Mouse (Mus musculus): Measurements from ENCODE around the gene Usp8. TPM values are rescaled to one million over a fixed set of nuclear protein-coding genes. Genes with fewer than 3 reads are reported as not detected.

Gene Usp8
- total RNA-seq, 2 experiments from 2014 or later, result 37.5 to 49.3 TPM

DNA sequence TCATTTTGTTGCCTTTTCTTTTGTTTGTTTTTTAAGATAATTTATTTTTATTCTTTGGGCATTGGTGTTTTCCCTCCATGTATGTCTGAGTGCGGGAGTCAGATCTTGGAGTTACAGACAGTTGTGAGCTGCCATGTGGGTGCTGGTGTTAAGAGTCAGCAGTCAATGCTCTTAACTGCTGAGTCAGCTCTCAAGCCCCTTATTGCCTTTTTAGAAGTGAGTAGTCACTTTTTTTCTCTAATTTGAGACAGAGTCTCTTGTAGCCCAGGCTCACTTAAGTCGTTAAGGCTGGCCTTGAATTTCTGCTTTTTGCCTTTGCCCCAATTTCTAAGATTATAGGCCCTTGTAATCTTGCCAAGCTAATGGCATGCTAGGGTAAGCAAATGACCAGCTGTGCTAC is 23.4 kb downstream of the Usp8 start:
- ATAC-seq (replicated peaks; ENCODE audit: low FRiP score, low TSS enrichment, poor library complexity, severe bottlenecking), result no peak

DNA sequence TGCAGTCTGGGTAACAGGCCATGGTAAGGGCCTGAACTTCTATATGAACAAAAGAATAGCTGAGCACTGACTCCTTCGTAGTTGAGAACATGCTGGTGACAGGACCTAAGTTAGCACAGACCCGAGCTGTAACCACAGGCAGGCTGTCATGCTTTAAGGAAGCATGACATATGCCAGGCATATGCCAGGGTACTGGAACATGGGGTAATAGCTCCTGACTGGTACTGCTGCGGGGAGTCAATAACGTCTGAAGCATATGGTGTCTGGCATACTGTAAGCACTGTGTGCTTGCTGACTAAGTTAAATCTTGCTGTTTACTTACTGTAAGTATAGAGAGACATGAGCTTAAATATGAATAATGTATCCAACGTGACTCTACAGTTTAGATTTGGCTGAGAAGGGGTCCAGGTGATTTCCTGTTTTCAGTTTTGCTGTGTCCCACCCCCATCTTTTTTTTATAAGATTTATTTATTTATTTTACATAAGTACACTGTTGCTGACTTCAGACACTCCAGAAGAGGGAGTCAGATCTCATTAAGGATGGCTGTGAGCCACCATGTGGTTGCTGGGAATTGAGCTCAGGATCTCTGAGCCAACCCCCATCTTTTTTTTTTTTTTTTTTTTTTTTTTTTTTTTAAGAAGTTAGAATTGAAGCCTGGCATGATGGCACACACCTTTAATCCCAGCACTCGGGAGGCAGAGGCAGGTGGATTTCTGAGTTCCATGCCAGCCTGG is 28.4 kb downstream of the Usp8 start:
- no peak for ATAC-seq (replicated peaks; ENCODE audit: low FRiP score, low TSS enrichment, poor library complexity, severe bottlenecking)

DNA sequence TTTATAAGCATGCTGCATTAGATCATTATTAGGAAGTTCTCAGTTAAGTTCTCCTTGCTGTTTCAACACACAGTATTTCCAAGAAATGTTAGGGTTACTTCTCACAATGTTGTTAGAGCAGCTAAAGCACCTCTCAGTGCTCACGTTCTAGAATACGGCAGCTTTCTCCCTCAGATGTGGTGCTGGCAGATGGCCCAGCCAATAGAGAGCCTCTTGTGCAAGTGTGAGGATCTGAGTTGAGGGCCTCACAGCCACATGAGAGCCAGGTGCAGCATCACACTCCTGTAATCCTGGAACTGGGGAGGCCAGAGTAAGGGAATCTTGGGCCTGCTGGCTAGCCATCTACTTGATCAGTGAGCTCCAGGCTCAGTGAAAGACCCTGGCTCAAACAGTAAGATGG is 33.2 kb downstream of the Usp8 start:
- ATAC-seq (replicated peaks; ENCODE audit: low FRiP score, low TSS enrichment, poor library complexity, severe bottlenecking), result no peak

DNA sequence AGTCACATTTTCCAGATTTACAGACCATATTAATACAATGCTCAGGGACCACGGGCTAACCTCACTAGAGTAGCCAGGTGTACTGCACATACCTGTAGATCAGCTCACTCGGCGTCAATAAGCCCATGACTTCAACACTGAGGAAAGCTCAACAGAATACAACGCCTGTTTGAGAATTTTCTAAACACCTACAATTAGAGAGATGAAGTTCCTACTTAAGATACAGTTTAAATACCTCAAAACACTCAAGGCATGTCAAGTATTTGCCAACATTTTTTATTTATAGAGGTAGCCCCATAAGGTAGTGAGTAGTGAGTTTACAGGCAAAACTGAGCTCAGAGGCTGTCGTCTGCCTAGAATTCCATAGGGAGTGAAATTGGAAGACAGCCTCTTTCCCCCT is 36.3 kb downstream of the Usp8 start:
- no peak for ATAC-seq (replicated peaks; ENCODE audit: low FRiP score, low TSS enrichment, poor library complexity, severe bottlenecking)

DNA sequence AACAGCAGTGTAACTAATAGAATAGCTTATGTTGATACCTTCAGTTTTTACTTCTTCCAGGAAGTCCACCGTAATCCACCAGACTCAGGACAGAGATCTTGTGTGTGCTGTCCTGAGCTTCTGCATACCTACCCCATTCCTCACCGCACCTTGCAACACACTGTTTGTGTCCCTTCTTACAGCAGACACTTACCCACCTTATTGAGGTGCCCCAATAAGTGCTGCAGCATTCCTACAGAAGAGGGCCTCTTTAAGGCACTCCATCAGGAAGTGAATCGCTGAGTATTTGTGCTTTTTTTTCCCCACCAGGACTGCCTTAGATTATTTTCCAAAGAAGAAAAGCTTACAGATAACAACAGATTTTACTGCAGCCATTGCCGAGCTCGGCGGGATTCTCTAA is 48.5 kb downstream of the Usp8 start:
- no peak for ATAC-seq (replicated peaks; ENCODE audit: low FRiP score, low TSS enrichment, poor library complexity, severe bottlenecking)

DNA sequence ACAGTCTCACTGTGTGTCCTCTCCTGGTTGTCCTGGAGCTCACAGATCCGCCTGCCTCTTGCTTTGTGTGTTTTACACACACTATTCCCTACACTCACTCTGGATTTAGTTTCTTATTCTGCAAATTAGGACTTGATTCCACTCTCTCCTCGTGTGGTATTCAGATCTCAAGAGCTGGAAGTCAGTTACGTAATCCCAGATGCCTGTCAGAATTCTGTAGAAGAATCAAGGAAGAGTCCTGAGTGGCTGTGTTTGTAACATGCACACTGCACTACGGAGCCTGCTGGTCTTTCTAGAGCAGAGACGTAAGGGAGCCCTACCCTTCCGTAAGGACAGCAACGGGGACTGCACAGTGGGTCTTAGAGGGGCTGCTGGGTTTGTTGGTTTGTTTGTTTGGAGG is 52.2 kb downstream of the Usp8 start:
- ATAC-seq (replicated peaks; ENCODE audit: low FRiP score, low TSS enrichment, poor library complexity, severe bottlenecking), result no peak

DNA sequence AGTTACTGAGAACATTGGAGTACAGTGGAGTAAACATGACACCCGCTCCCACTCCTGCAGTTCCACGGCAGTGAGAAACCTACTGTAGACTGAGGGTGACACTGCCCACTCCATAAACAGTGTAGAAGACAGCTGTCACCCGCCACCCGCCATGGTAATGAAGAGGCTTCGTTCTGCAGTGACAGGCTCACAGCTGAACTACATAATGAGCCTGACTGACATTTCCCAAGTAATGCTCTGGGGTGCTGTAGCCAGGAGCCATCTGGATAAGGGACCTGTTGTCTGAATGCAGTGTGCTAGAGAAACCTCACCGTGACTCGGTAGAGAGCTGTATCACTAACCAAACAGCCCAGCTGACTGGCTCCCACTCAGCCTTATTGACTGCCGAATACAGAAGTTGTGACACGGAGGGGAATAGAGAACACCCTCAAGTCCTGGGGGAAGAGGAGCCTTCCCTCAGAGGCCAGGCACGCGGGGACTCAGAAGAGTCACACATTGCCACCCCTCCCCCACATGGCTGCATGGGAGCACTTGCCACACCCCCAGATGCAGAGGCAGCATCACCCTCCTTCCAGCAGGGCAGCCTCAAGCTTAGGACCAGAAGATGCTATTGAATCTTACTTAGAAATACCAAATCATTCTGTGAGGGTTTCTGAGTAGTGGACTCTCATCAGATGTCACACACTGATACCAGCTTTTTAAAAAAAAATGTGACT is 58.9 kb downstream of the Usp8 start:
- peak; percentile 17; the same call in 1 of the 2 replicates for ATAC-seq (replicated peaks; ENCODE audit: low FRiP score, low TSS enrichment, poor library complexity, severe bottlenecking)

DNA sequence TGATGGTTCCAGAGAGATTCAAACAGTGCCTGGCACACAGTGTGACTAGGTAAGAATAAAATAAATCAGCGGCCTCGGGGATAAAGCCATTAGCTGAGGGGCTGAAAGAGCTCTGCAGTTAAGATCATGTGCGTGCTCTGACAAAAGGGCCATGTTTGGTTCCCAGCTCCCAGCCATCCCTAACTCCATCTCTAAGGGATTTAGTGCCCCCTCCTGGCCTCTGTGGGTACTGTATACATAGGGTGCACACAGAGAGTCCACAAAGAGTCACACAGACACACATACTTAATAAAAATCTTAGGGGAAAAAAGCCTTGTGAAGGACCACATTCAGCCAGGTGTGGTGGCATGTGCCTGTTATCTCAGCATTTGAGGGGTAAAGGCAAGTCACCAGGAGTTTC is 60.5 kb downstream of the Usp8 start:
- ATAC-seq (replicated peaks; ENCODE audit: low FRiP score, low TSS enrichment, poor library complexity, severe bottlenecking), result no peak

DNA sequence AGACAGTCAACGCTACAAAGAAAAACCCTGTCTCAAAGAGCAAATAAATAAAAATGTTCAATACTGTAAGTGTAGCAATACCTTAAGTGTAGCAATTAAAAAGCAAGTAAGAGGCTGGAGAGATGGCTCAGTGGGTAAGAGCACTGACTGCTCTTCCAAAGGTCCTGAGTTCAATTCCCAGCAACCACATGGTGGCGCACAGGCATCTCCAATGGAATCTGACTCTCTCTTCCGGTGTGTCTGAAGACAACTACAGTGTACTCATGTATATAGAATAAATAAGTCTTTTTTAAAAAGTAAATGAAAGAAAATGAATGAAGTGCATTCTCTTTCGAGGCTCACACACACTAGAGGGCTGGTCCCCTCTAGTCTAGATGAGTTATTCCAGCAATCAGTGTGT is 61.1 kb downstream of the Usp8 start:
- no peak for ATAC-seq (replicated peaks; ENCODE audit: low FRiP score, low TSS enrichment, poor library complexity, severe bottlenecking)

DNA sequence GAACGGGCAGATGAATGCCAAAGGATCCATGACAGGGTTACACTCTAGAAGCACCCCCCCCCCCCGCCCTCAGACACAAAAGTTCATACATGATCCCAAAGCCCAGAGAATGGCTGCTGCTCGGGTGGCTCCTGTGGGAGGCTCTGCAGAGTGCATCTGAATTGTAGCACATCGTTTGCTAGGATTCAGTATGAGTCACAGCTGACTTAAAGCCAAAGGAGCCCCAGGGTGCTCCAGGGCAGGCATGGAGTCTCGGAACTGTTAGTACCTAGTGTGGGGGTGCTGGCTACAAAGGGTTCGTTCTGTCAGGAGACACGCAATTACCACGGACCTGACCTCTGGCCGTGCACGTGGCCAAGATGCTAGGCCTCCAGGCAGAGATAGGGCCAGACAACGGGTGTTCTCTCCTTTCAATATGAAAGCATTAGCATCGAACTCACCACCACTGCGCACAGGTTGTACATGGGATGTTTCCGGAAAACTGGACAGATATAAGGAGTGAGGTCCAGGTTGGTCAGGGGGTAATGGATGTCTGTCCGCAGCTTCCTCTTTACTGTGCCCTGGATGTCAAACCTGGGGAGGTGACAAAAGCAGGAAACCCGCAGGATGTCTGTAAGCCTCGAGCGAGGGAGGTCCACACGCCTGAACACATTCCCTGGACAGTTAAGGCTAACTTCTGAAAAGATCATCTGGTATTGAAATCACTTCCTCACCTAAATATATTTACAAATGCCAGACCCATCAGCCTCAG is 62.5 kb downstream of the Usp8 start:
- ATAC-seq (replicated peaks; ENCODE audit: low FRiP score, low TSS enrichment, poor library complexity, severe bottlenecking), result no peak

DNA sequence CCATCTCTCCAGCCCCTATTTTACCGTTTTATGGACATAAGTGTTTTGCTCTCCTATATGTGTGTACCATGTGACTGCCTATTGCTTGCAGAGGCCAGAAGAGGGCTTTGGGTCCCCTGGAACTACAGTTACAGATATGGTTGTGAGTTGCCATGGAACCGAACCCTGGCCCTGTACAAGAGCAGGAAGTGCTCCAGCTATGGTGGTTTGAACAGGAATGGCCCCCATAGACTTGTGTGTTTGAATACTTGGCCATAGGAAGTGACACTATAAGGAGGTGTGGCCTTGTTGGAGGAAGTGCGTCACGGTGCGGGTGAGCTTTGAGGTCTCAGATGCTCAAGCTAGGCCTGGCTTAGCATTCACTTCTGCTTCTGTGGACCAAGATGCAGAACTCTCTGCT is 65.1 kb downstream of the Usp8 start:
- ATAC-seq (replicated peaks; ENCODE audit: low FRiP score, low TSS enrichment, poor library complexity, severe bottlenecking), result no peak

DNA sequence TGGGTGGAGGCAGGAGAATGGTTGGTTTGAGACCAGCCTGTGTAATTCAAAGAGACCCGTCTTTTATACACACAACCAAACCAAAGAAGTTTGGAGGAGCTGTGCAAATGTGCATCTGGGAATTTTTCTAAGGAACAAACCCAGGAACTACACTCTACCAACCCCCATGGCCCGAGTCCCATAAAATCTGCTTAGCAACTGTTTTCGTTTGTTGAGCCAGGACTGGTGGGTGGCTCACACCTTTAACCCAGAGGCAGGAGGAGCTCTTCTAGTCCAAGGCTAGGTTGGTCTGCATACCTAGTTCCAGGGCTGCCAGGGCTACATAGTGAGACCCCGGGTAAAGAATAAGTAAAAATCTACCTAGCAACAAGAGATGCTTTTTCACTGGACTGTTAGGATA is 68.8 kb downstream of the Usp8 start:
- ATAC-seq (replicated peaks; ENCODE audit: low FRiP score, low TSS enrichment, poor library complexity, severe bottlenecking), result 0 out of 2 replicates have a peak, but pooled peaks have one; percentile 25

DNA sequence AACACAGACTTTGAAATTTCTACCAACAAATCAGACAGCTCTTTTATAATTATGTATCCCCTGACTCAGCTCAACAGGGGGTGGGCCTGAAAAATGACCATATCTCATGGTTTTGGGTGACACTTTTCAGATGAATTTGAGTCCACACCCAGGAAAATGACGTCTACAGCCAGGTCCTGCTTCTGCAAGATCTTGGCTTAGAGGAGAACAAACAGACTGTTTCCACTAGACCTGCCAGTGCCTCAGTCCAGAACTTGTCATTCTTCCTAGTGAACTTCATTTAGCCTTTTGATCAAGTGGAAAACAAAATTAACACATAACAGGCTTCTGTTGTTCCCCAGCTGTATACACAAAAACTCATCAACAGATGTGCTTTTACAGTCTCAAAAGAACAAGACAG is 69.3 kb downstream of the Usp8 start:
- ATAC-seq (replicated peaks; ENCODE audit: low FRiP score, low TSS enrichment, poor library complexity, severe bottlenecking), result no peak

DNA sequence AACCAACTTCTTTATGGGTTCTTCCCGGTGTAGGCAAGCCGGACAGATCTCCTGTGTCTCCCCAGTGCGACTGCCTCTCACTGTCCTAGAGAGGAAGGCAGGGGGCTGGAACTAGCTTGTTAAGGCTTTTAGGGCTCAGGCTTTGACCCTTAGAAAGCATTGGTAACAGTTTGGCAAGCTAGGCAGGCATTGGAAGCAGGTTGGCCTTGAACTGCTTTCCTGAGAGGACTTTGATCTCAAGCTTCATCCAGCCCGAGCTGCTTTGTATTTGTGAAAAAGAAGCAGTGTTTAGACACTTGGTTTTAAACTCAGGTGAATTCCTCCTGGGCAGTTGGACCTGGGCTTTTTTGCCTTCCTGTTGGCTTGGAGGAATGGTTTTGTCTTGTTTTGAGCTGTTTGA is 71.7 kb downstream of the Usp8 start:
- no peak for ATAC-seq (replicated peaks; ENCODE audit: low FRiP score, low TSS enrichment, poor library complexity, severe bottlenecking)

DNA sequence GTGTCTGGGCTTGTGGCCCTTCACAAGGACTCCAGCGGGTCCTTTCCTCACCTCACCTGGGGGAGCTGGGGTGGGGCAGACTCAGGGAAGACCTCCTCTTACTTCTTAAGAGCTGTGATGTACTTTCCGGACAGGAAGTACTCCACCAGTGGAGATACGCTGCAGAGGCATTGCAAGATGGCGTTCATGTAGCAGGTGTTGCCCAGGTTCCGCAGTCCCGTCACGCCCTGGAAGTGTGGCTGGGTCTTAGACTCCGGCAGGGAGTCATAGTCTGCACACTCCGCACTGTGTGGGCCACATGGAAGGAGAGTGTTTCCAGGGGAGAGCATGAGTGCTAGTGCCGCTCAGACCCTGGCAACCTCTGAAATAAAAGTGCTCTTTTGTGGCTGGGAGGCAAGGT is 73.2 kb downstream of the Usp8 start:
- ATAC-seq (replicated peaks; ENCODE audit: low FRiP score, low TSS enrichment, poor library complexity, severe bottlenecking), result no peak

DNA sequence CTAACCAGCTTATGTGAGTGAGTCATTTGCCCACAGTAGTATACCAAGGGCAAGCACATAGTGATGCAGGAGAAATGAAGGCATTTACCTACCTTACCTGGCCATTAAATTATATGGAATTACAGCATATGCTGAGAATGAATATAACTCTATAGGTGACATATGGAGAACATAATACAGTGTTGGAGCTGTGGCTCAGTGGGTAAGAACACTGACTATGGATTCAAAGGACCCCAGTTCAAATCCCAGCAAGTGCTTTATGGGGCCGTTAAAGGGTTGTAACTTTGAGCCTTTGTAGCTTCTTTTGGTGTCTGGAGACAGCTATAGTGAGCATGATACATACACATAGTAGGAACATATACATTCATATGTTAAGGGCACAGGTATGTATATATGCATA is 74.3 kb downstream of the Usp8 start:
- no peak for ATAC-seq (replicated peaks; ENCODE audit: low FRiP score, low TSS enrichment, poor library complexity, severe bottlenecking)

DNA sequence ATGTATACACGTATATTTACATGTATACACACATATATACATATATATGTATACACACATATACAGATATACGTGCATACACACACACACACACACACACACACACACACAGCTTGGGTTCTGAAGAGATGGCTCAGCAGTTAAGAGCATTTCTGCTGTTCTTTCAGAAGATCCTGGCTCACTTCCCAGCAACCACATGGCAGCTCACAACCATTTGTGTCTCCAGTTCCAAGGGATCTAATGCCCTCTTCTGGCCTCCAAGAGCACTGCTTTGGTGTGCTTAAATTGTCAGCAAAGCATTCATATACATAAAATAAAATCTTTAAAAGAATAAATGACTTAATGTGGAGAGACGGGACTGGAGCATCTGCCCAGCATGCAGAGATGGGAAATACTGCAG is 75.3 kb downstream of the Usp8 start:
- peak; percentile 74 for ATAC-seq (replicated peaks; ENCODE audit: low FRiP score, low TSS enrichment, poor library complexity, severe bottlenecking)

DNA sequence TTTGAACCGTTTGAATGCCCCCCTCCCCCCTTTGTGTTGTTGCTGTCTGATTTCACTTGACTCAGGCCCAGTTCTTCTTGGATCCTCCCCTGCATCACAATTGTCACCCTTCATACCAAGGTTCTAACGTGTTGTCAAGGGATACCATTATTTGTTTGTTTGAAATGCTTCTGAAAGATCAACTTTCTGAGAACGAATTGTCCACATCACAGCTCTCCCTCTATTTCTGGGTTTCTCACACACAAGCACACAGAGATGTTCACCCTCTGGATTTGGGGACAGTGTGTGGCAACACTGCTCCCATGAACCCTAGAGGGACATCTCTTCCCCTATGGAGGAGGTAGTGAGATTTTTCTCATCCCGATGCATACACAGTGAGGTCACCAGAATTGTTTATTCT is 76.2 kb downstream of the Usp8 start, which contains the start of gene Usp50:
Gene Usp50 (minus strand): TSS at position 101 of the 400 bp plus-strand sequence.
- no peak for ATAC-seq (replicated peaks; ENCODE audit: low FRiP score, low TSS enrichment, poor library complexity, severe bottlenecking)

DNA sequence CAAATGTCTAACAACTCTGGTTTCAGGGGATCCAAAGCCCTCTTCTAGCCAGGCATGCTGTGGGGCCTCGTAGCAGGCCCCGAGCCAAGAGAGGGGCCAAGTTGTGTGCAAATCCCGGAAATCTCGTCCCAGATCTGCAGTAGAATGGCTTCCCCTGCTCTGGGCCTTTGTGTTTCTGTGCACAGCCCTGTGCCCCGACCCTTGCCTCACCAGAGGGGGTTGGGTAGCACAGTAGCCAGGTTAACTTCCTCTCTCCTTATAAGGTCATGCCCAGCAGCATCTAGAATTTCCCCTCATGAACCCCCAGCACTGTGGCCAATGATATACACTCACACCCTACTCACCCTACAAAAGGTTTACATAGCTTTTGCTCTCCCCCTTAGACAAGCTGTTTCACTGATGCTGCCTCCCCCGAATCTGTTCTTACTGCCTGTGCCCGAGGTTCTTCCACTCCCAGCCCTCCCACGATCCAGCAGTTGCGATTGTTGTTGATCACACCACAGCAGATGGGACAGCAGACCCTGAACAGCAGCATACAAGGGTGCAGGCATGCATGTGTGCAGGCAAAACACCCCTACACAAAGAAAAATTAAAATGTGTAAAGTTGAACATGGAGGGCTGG is 80.7 kb downstream of the Usp8 start:
- peak; percentile 51; the same call in 1 of the 2 replicates for ATAC-seq (replicated peaks; ENCODE audit: low FRiP score, low TSS enrichment, poor library complexity, severe bottlenecking)

DNA sequence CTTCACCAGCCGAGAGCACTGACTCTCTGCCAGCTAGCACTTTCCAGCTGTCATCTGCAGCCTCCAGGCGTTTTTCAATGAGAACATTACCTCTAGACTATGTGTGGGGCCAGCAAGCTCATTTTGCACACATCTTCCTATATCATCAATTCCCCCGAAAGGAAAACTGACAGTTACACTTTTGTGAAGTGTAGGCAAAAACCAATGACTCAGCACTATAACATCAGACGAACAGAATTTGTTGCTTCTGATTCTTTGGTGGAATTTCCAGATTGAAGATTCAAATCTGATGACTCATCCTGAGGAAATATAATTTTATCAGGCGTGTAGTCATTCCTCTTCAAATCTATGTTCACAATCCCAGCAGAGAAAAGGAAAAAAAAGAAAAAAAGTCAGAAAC is 85.5 kb downstream of the Usp8 start:
- no peak for ATAC-seq (replicated peaks; ENCODE audit: low FRiP score, low TSS enrichment, poor library complexity, severe bottlenecking)

Data from megakaryocyte-erythroid progenitor cell, adult 5-6 weeks (primary cell).